Mouse (Mus musculus) C2C12 (cell line): ENCODE results near the gene Eif2b1.

Experiments
- CEBPB ChIP-seq: IDR thresholded peaks from one replicate; pipeline ENCODE4 v1.6.1; 2011; ENCODE audit warnings: low read depth, mild to moderate bottlenecking, control low read depth, moderate library complexity
- CTCF ChIP-seq: IDR thresholded peaks from one replicate; pipeline ENCODE4 v1.5.1; 2011; ENCODE audit not compliant: control insufficient read depth, insufficient read depth, insufficient read length
- FOSL1 ChIP-seq: IDR thresholded peaks from one replicate; pipeline ENCODE4 v1.8.0; 2011; ENCODE audit warnings: mild to moderate bottlenecking, low read length; ENCODE audit not compliant: poor library complexity, insufficient read depth, severe bottlenecking
- MAX ChIP-seq: IDR thresholded peaks from one replicate; pipeline ENCODE4 v1.6.1; 2011; ENCODE audit warnings: mild to moderate bottlenecking, control low read depth
- MYOD1 ChIP-seq: IDR thresholded peaks from one replicate; pipeline ENCODE4 v1.6.1; 2011; ENCODE audit warnings: low read depth; ENCODE audit not compliant: control insufficient read depth, insufficient read length
- MYOG ChIP-seq: IDR thresholded peaks from one replicate; pipeline ENCODE4 v1.6.1; 2011; ENCODE audit not compliant: control insufficient read depth, insufficient read length; ENCODE audit errors: extremely low read depth
- USF1 ChIP-seq: IDR thresholded peaks from one replicate; pipeline ENCODE4 v1.6.1; 2011; ENCODE audit warnings: low read depth, mild to moderate bottlenecking, control low read depth, moderate library complexity

- TF ChIP-seq CTCF (no peak), USF1 (no peak), MYOD1 (no peak), MAX (no peak), MYOG (no peak), CEBPB (no peak), FOSL1 (no peak)
Observed at GRCm38 (mm10) chr5:124622890-124623289, 44.0 kb upstream of the Eif2b1 start.
